Mouse (Mus musculus): ENCODE data around the gene B3gnt6.

GRCm38 (mm10) chr7:98185326-98185725 is 14.0 kb downstream of the B3gnt6 start:
- no peak for TF ChIP-seq CTCF (IDR thresholded peaks at IDR 0.05; ENCODE audit: insufficient read depth, low read depth, low read length)
- no peak for TF ChIP-seq POLR2A (IDR thresholded peaks at IDR 0.05; ENCODE audit: insufficient read depth, low read depth, low read length)

Data from olfactory bulb, adult 2 months (tissue).